Mouse (Mus musculus) cerebellum, adult 11-12 months (tissue): ENCODE measurements around the gene Gm20777.
"Not testable (repeated sequence)": the region's sequence is repeated elsewhere in the genome, so short reads cannot be mapped to it uniquely, and the experiment has no call there.

Source experiments
- DNase-seq: peaks from one replicate; pipeline ENCODE4 v3.0.0; 2022

The Gm20777 gene

DNA sequence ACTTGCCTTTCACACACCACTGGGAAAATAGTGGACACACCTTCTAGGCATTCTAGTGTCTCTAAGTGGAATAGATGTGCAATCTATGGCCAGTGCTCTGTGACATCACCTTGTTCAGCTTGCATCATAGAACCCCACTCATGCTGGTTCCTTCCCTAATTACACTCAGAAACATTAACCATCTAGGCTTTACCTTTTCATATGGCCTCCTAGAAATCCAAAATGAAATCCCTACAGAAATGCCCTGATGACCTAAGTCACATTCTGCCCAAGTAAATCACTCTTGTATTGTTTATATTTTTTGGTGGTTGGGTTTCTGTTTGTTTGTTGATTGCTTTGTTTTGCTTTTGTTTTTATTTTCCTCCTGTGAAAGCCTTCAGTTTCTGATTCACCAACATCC lies at the start of gene Gm20777:
Gene Gm20777, minus strand, starts transcription at position 101 of the 400 bp plus-strand sequence.
- not testable (repeated sequence) for DNase-seq

- peak; percentile 9 for DNase-seq
Observed at GRCm38 (mm10) chrY:10709551-10709950, 42.7 kb downstream of the Gm20777 start.

DNA sequence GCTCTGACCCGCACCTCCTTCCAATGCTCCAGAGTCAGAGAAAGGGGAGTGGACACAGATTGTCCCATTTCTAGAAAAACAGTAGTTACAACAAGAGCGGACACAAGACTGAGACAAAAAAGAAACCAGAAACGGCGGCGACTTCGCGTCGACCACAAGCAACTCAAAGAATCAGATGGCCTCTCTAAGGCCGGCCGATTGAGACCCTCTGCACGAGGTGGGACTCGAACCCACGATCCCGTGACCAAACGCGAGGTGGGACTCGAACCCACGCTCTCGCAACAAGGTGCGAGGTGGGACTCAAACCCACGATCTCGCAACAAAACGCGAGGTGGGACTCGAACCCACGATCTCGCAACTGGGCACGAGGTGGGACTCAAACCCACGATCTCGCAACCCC lies 43.5 kb downstream of the Gm20777 start:
- DNase-seq, result not testable (repeated sequence)

DNA sequence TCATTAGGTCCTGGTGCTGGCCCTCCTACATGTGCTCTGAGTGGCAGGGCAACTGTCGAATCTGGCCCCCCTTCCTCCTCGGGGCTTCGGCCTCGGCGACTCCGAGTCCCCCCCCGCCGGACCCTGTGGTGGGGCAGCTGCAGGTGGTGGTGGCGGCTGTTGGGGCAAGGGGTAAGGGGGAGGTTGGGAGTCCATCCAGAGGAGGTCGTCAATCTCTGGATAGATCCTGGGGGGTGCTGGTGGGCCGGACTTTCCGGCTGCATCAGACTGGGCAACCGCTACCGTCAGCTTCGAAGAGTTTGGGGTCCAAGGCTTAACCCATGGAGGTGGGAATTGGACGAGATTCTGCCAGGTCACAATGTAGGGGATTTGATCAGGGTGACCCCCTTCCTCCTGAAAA lies 44.0 kb downstream of the Gm20777 start:
- DNase-seq, result peak; percentile 6

DNA sequence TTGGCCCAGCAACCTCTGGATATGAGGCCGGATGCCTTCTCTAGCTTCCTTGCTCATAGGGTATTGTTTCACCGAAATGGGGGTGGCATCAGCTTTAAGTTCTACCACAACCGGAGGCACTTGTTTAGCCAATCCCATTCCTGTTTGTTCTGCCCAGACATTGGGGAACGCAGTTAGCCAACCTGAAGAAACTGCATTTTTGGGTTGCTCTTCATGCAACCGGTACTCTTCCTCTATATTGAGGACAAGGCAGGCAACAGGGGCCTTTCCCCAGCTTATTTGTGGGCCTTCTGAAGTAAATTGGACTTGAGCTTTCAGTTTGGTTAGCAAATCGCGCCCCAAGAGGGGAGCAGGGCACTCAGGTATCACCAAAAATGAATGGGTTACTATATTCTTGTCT lies 45.6 kb downstream of the Gm20777 start:
- peak; percentile 2 for DNase-seq
